Mouse (Mus musculus) ES-E14 (cell line): ENCODE results near the gene Sbno2.

Experiments used
- CHD2 ChIP-seq: IDR thresholded peaks from 2 replicates; pipeline ENCODE4 v1.6.1; 2014; ENCODE audit warnings: mild to moderate bottlenecking, low read depth, low read length, inconsistent platforms
- MAFK ChIP-seq: IDR thresholded peaks from 2 replicates; pipeline ENCODE4 v1.6.1; 2014; ENCODE audit warnings: mild to moderate bottlenecking, low read depth, low read length, inconsistent platforms; ENCODE audit not compliant: insufficient read depth

GRCm38 (mm10) chr10:80075924-80076323 is 29.4 kb downstream of the Sbno2 start:
- TF ChIP-seq MAFK (no peak), CHD2 (no peak)
